Mouse (Mus musculus): ENCODE measurements around the gene Tmem247. TPM values are rescaled to one million over a fixed set of nuclear protein-coding genes. Genes with fewer than 3 reads are reported as not detected.
A peak's percentile ranks its signal among the peaks of the same experiment; 100 is the strongest.

Tmem247 gene
- polyA plus RNA-seq, 1 experiment from 2014 or later, result not detected

GRCm38 (mm10) chr17:86924679-86925078, 7.5 kb downstream of the Tmem247 start:
- Histone ChIP-seq H3K36me3 (replicated peaks) (no peaks in the 10 kb centered on the region), H3K4me1 (peaks cover 5% of the 10 kb centered on the region; the same call in 1 of the 2 replicates), H3K27me3 (ENCODE audit: poor library complexity, severe bottlenecking) (no peaks in the 10 kb centered on the region), H3K9me3 (peaks cover 9% of the 10 kb centered on the region; the same call in 1 of the 2 replicates), H3K4me3 (no peak overlapping the region), H3K27ac (no peak overlapping the region)
- WGBS, result 83% methylated on average over 3 of the region's 3 CpGs
- DNase-seq (ENCODE audit: extremely low spot score, low spot score), result no peak

GRCm38 (mm10) chr17:86926836-86927235, 9.7 kb downstream of the Tmem247 start:
- Histone ChIP-seq H3K27me3 (ENCODE audit: poor library complexity, severe bottlenecking) (no peaks in the 10 kb centered on the region), H3K4me1 (peaks cover 5% of the 10 kb centered on the region; the same call in 1 of the 2 replicates), H3K4me3 (no peak overlapping the region), H3K27ac (no peak overlapping the region), H3K9me3 (peaks cover 9% of the 10 kb centered on the region; the same call in 1 of the 2 replicates), H3K36me3 (replicated peaks) (no peaks in the 10 kb centered on the region)
- 87% methylated on average over 3 of the region's 3 CpGs for WGBS
- DNase-seq (ENCODE audit: extremely low spot score, low spot score), result no peak

- Histone ChIP-seq H3K36me3 (replicated peaks) (no peaks in the 10 kb centered on the region), H3K9me3 (peaks cover 9% of the 10 kb centered on the region; the same call in 1 of the 2 replicates), H3K4me3 (no peak overlapping the region), H3K27ac (no peak overlapping the region), H3K4me1 (peaks cover 14% of the 10 kb centered on the region), H3K27me3 (ENCODE audit: poor library complexity, severe bottlenecking) (no peaks in the 10 kb centered on the region)
- 83% methylated on average over 6 of the region's 6 CpGs for WGBS
- DNase-seq (ENCODE audit: extremely low spot score, low spot score), result no peak
Observed at GRCm38 (mm10) chr17:86929355-86929754, 12.2 kb downstream of the Tmem247 start.

GRCm38 (mm10) chr17:86929981-86930380, 12.8 kb downstream of the Tmem247 start:
- 0 out of 2 replicates have a peak, but pooled peaks cover 2% of the 10 kb centered on the region for H3K27me3 ChIP-seq (ENCODE audit: poor library complexity, severe bottlenecking)
- peaks cover 9% of the 10 kb centered on the region; the same call in 1 of the 2 replicates for H3K9me3 ChIP-seq
- no peaks in the 10 kb centered on the region for H3K36me3 ChIP-seq (replicated peaks)
- H3K27ac ChIP-seq, result no peak overlapping the region
- H3K4me1 ChIP-seq, result peaks cover 14% of the 10 kb centered on the region
- no peak for DNase-seq (ENCODE audit: extremely low spot score, low spot score)
- H3K4me3 ChIP-seq, result no peak overlapping the region

GRCm38 (mm10) chr17:86932896-86933295, 15.7 kb downstream of the Tmem247 start:
- no peak for DNase-seq (ENCODE audit: extremely low spot score, low spot score)
- WGBS, result 39% methylated on average over 5 of the region's 5 CpGs

GRCm38 (mm10) chr17:86937064-86937463, 19.9 kb downstream of the Tmem247 start:
- Histone ChIP-seq H3K9me3 (no peaks in the 10 kb centered on the region), H3K4me1 (peaks cover 28% of the 10 kb centered on the region), H3K4me3 (peak overlapping the region; percentile 52; the same call in 1 of the 2 replicates), H3K36me3 (replicated peaks) (no peaks in the 10 kb centered on the region), H3K27me3 (ENCODE audit: poor library complexity, severe bottlenecking) (peaks cover 49% of the 10 kb centered on the region), H3K27ac (peak overlapping the region; percentile 78)
- WGBS, result 81% methylated on average over 2 of the region's 2 CpGs
- no peak for DNase-seq (ENCODE audit: extremely low spot score, low spot score)

More at GRCm38 (mm10) chr17:86932896-86933295, 15.7 kb downstream of the Tmem247 start:
- Histone ChIP-seq H3K36me3 (replicated peaks) (no peaks in the 10 kb centered on the region), H3K9me3 (no peaks in the 10 kb centered on the region), H3K27me3 (ENCODE audit: poor library complexity, severe bottlenecking) (peaks cover 27% of the 10 kb centered on the region), H3K27ac (no peak overlapping the region), H3K4me3 (no peak overlapping the region), H3K4me1 (peaks cover 23% of the 10 kb centered on the region)

- peaks cover 26% of the 10 kb centered on the region for H3K4me1 ChIP-seq
- H3K27ac ChIP-seq, result peak overlapping the region; percentile 78
- peak; percentile 68 for DNase-seq (ENCODE audit: extremely low spot score, low spot score)
- no peaks in the 10 kb centered on the region for H3K9me3 ChIP-seq
- H3K4me3 ChIP-seq, result peak overlapping the region; percentile 52
- no peaks in the 10 kb centered on the region for H3K36me3 ChIP-seq (replicated peaks)
- peaks cover 51% of the 10 kb centered on the region for H3K27me3 ChIP-seq (ENCODE audit: poor library complexity, severe bottlenecking)
- WGBS, result 3% methylated on average over 20 of the region's 20 CpGs
Observed at GRCm38 (mm10) chr17:86937497-86938155, 20.5 kb downstream of the Tmem247 start.

GRCm38 (mm10) chr17:86938683-86939082, 21.5 kb downstream of the Tmem247 start:
- WGBS, result 60% methylated on average over 7 of the region's 7 CpGs
- no peak overlapping the region for H3K27ac ChIP-seq
- H3K9me3 ChIP-seq, result no peaks in the 10 kb centered on the region
- no peaks in the 10 kb centered on the region for H3K36me3 ChIP-seq (replicated peaks)
- peaks cover 19% of the 10 kb centered on the region for H3K4me1 ChIP-seq
- no peak overlapping the region for H3K4me3 ChIP-seq
- peaks cover 51% of the 10 kb centered on the region for H3K27me3 ChIP-seq (ENCODE audit: poor library complexity, severe bottlenecking)
- no peak for DNase-seq (ENCODE audit: extremely low spot score, low spot score)

- WGBS, result 77% methylated on average over 6 of the region's 6 CpGs
Observed at GRCm38 (mm10) chr17:86942112-86942511, 25.0 kb downstream of the Tmem247 start.

GRCm38 (mm10) chr17:86943158-86943557, 26.0 kb downstream of the Tmem247 start:
- Histone ChIP-seq H3K4me3 (no peak overlapping the region), H3K4me1 (peaks cover 15% of the 10 kb centered on the region), H3K27ac (no peak overlapping the region), H3K27me3 (ENCODE audit: poor library complexity, severe bottlenecking) (peaks cover 24% of the 10 kb centered on the region), H3K36me3 (replicated peaks) (no peaks in the 10 kb centered on the region), H3K9me3 (no peaks in the 10 kb centered on the region)
- no peak for DNase-seq (ENCODE audit: extremely low spot score, low spot score)
- WGBS, result 90% methylated on average over 6 of the region's 6 CpGs

More at GRCm38 (mm10) chr17:86942112-86942511, 25.0 kb downstream of the Tmem247 start:
- no peaks in the 10 kb centered on the region for H3K36me3 ChIP-seq (replicated peaks)
- no peak overlapping the region for H3K27ac ChIP-seq
- peaks cover 29% of the 10 kb centered on the region for H3K27me3 ChIP-seq (ENCODE audit: poor library complexity, severe bottlenecking)
- H3K4me1 ChIP-seq, result peaks cover 21% of the 10 kb centered on the region
- no peak overlapping the region for H3K4me3 ChIP-seq
- no peaks in the 10 kb centered on the region for H3K9me3 ChIP-seq
- DNase-seq (ENCODE audit: extremely low spot score, low spot score), result no peak

- peaks cover 15% of the 10 kb centered on the region for H3K4me1 ChIP-seq
- H3K9me3 ChIP-seq, result no peaks in the 10 kb centered on the region
- H3K4me3 ChIP-seq, result no peak overlapping the region
- H3K27ac ChIP-seq, result no peak overlapping the region
- H3K36me3 ChIP-seq (replicated peaks), result no peaks in the 10 kb centered on the region
- 41% methylated on average over 4 of the region's 4 CpGs for WGBS
- DNase-seq (ENCODE audit: extremely low spot score, low spot score), result no peak
- H3K27me3 ChIP-seq (ENCODE audit: poor library complexity, severe bottlenecking), result peaks cover 11% of the 10 kb centered on the region
Observed at GRCm38 (mm10) chr17:86946078-86946477, 28.9 kb downstream of the Tmem247 start.

GRCm38 (mm10) chr17:86947840-86948796, 31.0 kb downstream of the Tmem247 start, which contains the start of gene Atp6v1e2:
Gene Atp6v1e2 (minus strand): TSS chr17:86947897.
- 87% methylated on average over 28 of the region's 28 CpGs for WGBS
- Histone ChIP-seq H3K9me3 (no peaks in the 10 kb centered on the region), H3K36me3 (replicated peaks) (no peaks in the 10 kb centered on the region), H3K27me3 (ENCODE audit: poor library complexity, severe bottlenecking) (no peaks in the 10 kb centered on the region), H3K4me3 (no peak within 1 kb of the TSS), H3K27ac (peak within 1 kb of the TSS; percentile 44; the same call in 1 of the 2 replicates), H3K4me1 (peaks cover 10% of the 10 kb centered on the region)
- DNase-seq (ENCODE audit: extremely low spot score, low spot score), result no peak

Data from forebrain, embryonic 10.5 days (tissue).